Mouse (Mus musculus): Measurements from ENCODE around the gene Spata31d1b.
"Not testable (repeated sequence)": the region's sequence is repeated elsewhere in the genome, so short reads cannot be mapped to it uniquely, and the experiment has no call there.

Gene Spata31d1b

GRCm38 (mm10) chr13:59695781-59696180 is 16.3 kb upstream of the Spata31d1b start:
- no peak for DNase-seq

DNA sequence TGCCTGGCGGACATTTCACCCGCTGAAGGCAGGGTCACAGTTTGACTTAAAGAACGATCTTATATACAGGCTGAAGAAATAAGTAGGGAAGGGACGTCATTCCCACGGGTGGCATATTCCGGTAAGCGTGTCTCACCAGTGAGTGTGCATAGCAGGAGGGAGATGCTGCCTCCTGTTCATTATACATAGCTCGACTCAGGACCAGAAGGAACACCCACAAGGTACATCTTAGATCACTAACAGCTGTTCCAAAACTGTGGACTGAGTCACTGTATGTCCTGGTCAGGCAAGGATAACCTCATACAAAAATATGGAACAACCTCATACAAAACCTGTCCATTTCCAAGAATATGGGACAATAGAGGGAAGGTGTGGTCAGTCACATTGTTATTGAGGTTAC is 13.0 kb upstream of the Spata31d1b start:
- no peak for DNase-seq

- DNase-seq = not testable (repeated sequence)
These were observed 11.9 kb upstream of the Spata31d1b start for GRCm38 (mm10) chr13:59700137-59700536.

GRCm38 (mm10) chr13:59703514-59703913 is 8.6 kb upstream of the Spata31d1b start:
- no peak for DNase-seq

DNA sequence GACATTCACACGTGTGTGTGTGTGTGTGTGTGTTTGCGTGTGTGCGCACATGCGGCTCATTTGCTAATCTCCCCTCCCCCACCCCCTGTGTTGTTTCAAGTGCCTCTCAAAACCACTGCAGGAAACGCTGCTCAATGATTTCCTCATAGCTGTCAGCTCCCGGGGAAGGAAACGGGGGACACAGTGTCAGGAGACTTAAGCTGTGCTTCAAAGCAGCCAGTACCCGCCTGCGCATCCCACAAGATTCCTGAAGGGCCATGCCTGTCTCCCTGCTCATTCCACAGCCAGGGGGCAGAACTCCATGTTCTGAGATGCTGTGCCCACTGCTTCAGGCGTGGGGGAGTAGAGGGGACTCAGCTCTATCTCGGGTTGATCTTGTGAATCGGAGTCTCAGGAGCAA is 7.5 kb upstream of the Spata31d1b start:
- no peak for DNase-seq

DNA sequence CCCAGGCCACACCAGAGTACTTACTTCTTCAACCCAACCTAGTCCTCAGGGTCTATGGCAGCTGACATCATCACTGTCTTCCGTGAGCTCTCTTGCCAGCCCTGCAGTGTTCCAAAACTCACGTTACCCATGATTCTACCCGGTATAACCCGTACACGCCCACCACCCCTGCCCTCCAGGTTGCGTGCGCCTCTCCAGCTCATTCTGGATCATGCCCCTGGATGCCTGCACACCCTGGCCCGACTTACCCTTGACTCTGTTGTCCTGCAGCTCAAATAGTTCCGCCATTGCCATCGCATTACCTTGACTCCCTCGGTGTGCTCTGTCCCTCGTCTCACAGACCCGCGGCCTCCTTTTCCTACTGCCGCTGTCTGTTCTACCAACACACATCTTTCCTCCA is 1.9 kb upstream of the Spata31d1b start, which contains the start of gene Spata31d1a:
Gene Spata31d1a (minus strand): TSS at position 101 of the 400 bp plus-strand sequence.
- no peak for DNase-seq

DNA sequence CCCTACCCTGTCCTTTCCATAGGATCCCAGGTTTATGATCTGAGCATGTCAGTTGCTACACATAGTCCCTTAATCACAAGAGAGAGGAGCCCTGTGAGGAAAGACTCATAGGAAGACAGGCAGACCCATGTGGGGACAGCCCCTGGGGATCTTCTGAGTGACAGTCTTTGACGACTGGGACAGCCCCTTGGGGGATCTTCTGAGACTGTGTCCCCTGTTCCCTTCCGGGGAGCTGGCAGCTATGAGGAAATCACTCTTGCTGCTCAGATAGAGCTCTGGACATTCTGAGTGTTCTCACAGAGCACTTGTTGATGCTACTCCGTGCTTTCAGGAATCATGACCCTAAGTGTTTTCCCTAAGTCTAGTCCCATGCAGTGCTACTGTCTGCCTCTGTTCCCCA is 1.6 kb downstream of the Spata31d1b start:
- no peak for DNase-seq

DNA sequence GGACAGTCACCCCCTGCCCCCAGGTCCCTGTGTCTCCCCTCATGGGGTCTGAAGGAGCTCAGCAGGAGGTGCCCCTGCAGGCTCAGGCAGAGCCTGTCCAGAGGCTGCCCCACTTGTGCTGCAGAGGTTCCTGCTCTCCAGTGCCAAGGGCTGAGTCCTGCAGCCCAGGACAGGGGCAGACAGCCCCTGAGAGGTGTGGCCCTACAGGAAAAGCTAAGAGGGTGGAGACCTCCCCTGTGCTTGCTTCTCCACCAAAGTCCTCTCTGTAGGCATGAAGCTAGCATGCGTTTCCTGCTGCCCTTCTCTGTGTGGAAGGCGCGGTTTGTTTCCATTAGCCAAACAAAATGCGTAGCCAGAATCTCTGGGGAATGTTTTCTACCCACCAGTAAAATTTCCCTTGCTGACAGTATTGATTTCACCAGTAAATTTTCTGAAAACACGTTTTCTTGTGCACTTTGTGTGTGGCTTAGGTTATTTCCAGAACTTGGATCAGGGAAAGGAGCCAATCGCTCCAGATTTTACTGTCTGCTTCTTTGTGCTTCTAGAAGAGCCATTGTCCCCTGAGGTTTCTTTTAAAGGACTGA is 6.9 kb downstream of the Spata31d1b start:
- not testable (repeated sequence) for DNase-seq

- no peak for DNase-seq
These were observed 7.4 kb downstream of the Spata31d1b start for GRCm38 (mm10) chr13:59719475-59719874.

- not testable (repeated sequence) for DNase-seq
These were observed 10.0 kb downstream of the Spata31d1b start for GRCm38 (mm10) chr13:59722089-59722488.

- no peak for DNase-seq
These were observed 14.2 kb downstream of the Spata31d1b start for GRCm38 (mm10) chr13:59726139-59726867.

GRCm38 (mm10) chr13:59728378-59729093 is 16.5 kb downstream of the Spata31d1b start:
- DNase-seq = peak; percentile 91 to 93

DNA sequence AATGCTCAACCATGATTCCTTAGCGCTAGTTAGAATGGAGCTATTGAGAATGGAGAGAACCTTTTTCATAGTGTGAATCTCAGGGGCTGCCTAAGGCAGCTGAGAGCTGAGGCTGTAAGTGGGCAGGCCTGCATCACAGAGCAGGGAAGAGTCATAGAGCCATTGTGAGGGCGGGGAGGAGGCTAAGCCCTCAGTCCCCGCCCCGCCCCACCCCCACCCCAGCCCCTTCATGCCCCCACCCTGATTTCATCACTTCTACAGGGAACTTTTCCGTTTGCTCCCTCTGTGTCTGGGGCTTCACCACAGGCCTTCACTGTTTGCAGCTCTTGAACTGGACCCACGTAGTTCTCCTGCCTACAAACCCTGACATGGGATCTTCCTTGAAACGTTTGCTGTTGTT is 19.6 kb downstream of the Spata31d1b start, which contains the start of gene Spata31d1d:
Gene Spata31d1d (minus strand): TSS at position 101 of the 400 bp plus-strand sequence.
- no peak for DNase-seq

- DNase-seq = no peak
These were observed 21.9 kb downstream of the Spata31d1b start for GRCm38 (mm10) chr13:59733936-59734335.

GRCm38 (mm10) chr13:59734347-59734746 is 22.3 kb downstream of the Spata31d1b start:
- not testable (repeated sequence) for DNase-seq

GRCm38 (mm10) chr13:59735190-59735589 is 23.1 kb downstream of the Spata31d1b start:
- DNase-seq = no peak

- DNase-seq = no peak
These were observed 26.4 kb downstream of the Spata31d1b start for GRCm38 (mm10) chr13:59738455-59738854.

- DNase-seq = no peak
These were observed 27.3 kb downstream of the Spata31d1b start for GRCm38 (mm10) chr13:59739397-59739796.

DNA sequence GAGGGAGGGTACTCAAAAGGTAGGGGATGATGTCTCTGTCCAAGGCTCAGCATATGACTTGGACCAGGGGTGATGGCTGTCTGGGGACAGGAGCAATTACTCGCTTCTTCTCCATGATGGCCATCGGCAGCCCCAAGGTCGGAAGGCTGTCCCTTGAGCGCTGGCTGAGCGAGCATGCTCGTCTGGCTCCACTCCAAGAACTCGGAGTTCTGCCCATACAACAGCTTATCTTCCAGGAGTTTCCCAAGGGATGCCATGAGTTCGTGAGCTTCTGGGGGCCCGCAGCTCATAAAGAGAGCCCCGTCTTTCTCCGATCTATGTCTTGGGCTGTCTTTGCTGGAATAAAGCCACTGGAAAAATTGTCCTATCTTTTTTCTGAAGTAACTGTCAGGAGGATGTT is 29.0 kb downstream of the Spata31d1b start:
- peak in 1 of 2 experiments; percentile 33 for DNase-seq

DNA sequence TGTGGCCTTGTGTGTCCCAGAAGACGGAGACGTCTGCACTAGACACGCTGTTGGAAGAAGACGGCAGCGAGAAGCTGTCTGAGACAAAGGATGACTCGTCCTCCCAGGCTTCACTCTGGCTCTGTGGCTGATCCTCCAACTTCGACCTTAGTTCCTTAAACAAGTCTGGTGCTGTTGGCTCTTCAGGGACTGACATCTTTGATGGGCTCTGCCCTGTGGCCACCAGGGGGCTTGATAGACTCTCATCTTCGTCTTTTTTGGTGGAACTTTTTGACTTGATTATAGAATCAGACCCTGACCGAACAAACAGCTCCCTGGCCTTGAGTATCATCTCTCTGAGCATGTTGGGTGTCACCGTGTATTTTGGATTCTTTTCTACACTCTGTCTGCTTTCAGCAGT is 29.6 kb downstream of the Spata31d1b start:
- DNase-seq = no peak

- no peak for DNase-seq
These were observed 33.4 kb downstream of the Spata31d1b start for GRCm38 (mm10) chr13:59745462-59745861.

DNA sequence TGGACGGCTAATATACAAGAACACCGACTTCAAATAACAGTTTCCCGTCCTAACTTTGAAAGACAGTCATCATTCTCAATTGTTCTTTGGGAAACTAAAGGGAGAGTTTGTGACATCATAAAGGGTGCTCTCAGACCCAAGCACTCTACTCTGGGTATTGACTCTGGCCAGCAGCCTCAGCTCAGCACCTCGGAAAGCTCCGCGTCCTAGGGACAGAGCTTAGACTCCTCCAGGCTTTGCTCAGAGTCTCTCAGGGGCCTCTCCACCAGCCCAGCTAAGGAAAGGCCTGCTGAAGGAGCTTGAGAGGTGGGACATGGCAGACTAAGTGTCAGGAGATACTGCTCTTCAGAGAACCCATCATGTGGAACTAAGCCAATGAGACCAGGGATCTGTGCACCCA is 34.1 kb downstream of the Spata31d1b start:
- no peak for DNase-seq

DNA sequence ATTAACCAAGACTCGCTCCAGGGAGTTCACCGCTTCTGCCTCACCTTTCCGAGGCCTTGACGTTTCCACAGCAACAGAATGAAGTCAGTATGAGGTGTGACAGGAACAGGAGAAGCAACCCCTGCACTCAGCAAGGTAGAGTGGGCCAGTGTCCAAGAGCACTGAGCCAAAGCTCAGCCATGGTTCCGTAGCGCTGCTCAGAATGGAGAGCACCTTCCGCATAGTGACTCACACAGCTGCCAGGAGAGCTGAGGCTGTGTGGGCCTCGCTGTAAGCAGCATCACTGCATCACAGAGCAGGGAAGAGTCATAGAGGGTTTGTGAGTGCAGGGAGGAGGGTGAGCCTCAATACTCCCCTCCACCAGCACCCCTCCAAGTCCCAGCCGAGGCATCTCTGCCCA is 34.6 kb downstream of the Spata31d1b start, which contains the start of gene 1700014D04Rik:
Gene 1700014D04Rik (minus strand): TSS at position 42 of the 400 bp plus-strand sequence.
- DNase-seq = peak in 1 of 2 experiments; percentile 41

All from cerebellum, postnatal 14 days (tissue).